Mouse (Mus musculus) heart, postnatal 4 days (tissue): ENCODE results near the gene Pank4. TPM values are rescaled to one million over a fixed set of nuclear protein-coding genes. Genes with fewer than 3 reads are reported as not detected.

Experiments used
- DNase-seq: peaks from one replicate; pipeline ENCODE4 v3.0.0; 2021
- total RNA-seq, 2 experiments: library from RNA; stranded (reverse); gene quantifications; 2 replicates each; pipeline ENCODE4 v1.2.3; 2021

Gene Pank4
- total RNA-seq, 2 experiments from 2014 or later, result 34.9 to 37.5 TPM

GRCm38 (mm10) chr4:154943323-154944039 is 20.4 kb upstream of the Pank4 start:
- no peak for DNase-seq

DNA sequence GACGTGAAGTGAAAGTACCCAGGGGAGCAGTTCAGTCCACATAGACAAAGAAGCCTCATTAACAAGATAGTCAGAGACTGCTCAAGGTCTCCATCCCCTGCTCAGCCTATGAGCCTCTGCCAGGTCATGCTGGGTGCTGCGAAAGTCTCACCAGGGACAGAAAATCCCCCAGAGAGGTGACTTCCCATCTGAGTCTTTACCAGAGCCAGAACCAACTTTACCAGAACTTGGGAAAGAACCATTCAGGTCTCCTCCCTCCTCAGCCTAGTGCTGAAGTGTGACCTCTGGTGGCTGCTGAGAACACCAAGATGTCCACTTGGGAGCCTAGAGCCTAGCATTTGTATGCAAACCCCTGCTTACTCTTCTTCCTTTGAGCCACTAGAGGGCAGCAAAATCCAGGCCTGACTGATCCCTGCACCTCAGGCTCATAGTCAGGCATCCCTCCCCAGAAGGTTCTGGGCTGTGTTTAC is 19.8 kb upstream of the Pank4 start:
- DNase-seq, result peak; percentile 79

DNA sequence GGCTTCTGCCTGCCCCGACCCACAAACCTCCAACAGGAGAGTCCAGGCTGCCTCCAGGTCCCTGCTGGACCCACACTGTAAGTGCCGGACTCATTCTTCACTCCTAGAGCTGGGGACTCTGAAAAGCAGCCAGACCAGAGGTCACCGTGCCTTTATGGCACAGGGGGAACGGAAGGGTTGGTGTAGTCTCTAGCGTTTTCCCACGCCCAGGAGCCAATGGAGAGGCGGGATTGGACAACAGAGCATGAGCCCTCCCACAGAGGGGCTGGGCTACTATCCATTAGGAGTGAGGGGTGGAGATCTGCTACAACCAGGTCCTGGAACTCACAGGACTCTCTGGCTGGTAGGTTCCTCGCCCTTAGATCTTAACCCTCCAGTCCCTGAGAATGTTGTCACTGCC is 17.6 kb upstream of the Pank4 start:
- DNase-seq, result peak; percentile 76

- DNase-seq, result peak; percentile 11
Measured at GRCm38 (mm10) chr4:154948066-154948939, 15.6 kb upstream of the Pank4 start.

GRCm38 (mm10) chr4:154948940-154949588 is 14.9 kb upstream of the Pank4 start:
- DNase-seq, result no peak

- DNase-seq, result no peak
Measured at GRCm38 (mm10) chr4:154949589-154949982, 14.3 kb upstream of the Pank4 start.

DNA sequence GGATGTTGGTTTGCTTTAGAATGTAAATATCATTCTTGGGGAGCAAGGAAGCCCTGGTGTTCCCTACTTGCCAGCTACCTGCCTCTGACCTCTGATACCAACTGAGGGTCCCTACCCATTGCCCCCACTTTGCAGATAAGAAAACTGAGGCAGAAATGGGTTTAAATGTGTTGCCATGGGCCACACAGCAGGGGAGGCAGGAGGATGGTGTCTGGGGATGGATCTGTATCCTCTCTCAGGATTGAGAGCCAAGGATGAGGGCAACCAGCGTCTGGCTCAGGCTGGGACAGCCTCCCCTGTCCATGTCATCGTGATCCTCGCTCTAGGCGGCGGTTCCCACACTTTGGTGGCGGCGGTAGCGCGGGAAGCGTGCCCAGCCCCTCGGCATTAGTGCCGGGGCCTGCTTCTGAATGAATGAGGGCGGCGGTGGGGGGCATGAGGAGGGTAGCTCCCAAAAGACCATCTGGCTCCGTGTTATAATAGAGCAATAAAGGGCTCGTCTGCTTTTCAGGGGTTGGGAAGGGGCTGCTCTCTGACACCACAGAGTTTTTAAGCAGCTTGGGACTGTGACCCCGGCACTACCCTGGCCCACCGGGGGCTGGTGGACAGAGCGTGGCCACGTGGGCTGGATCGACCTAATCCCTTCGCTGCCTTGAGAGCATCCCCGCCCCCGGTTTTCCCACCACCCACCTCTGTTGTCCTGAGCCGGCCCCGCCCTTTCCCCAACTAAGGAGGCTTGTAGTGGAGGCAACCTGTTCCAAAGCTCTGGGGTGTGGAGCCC is 11.3 kb upstream of the Pank4 start:
- no peak for DNase-seq

DNA sequence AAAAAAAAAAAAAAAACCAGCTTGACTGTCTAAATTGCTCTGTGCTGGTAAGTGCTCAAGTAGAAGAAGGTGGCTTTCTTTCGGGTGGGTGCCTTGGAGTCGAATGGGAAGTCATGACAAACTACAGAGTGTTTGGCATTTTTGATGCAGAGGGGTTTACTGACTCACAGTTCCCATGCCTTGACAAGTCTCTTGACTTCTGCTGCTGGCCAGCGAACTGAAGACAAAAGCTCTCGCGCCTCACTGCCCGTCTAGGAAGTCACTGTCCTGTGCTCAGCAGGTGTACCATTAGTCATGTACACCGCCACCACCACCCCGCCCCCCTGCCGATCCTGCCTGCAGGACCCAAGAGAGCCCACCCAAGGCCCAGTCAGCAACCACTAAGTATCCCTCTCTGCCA is 7.3 kb upstream of the Pank4 start:
- DNase-seq, result no peak

DNA sequence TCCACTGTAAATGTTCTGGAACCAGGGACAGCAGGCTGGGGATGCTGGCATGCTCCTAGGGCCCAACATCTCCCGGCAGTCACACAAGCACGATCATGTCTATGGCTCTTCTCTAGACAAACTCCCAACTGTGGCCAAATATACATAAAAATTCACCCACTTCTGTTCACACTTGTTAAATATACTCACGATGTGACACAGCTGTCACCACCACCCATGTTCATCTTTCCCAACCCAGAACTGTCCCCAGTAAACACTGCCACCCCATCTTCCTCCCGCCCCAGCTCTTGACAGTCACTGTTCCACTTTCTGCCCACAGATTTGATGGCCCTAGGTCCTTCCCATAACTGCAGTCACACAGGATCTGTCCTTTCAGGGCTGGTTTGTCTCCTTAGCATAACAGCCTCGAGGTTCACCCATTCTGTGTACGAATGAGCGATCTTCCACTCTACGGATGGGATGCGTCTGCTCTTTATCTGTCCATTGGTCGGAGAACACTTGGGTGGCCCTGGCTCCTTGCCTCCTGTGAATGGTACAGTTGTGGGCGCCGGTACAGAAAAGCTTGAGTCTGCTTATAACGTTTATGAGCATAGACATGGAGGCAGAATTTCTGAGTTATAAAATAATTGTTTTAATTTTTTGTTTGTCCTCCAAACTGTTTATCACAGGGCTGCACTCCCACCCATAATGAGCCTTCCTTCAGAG is 6.5 kb upstream of the Pank4 start:
- DNase-seq, result no peak

- DNase-seq, result peak; percentile 43
Measured at GRCm38 (mm10) chr4:154958171-154958570, 5.8 kb upstream of the Pank4 start.

GRCm38 (mm10) chr4:154958621-154959020 is 5.3 kb upstream of the Pank4 start:
- DNase-seq, result no peak

- no peak for DNase-seq
Measured at GRCm38 (mm10) chr4:154960021-154960689, 3.8 kb upstream of the Pank4 start.

DNA sequence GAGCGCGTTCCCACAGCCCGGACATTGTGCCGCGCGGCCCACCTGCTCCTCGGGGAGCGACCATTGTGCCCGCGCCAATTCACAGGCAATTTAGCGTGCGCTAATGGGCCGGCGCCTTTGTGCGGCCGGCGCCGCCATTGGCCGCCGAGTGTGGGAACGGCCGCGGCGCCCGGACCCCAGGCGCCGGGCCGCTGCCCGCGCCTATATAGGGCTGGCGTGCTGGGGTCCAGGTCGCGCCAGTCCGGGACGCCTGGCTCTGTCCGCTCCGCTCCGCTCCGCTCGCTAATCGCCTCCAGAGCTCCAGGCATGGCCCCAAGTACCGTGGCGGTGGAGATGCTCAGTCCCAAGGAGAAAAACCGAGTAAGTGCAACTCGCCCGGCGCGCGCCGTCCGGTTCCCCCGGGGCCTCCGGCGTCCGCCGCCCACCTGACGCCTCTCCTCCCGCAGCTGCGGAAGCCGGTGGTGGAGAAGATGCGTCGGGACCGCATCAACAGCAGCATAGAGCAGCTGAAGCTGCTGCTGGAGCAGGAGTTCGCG is 3.2 kb upstream of the Pank4 start, which contains the start of gene Hes5:
Hes5 (plus strand) TSS at position 234 of the 536 bp plus-strand sequence.
- DNase-seq, result no peak

DNA sequence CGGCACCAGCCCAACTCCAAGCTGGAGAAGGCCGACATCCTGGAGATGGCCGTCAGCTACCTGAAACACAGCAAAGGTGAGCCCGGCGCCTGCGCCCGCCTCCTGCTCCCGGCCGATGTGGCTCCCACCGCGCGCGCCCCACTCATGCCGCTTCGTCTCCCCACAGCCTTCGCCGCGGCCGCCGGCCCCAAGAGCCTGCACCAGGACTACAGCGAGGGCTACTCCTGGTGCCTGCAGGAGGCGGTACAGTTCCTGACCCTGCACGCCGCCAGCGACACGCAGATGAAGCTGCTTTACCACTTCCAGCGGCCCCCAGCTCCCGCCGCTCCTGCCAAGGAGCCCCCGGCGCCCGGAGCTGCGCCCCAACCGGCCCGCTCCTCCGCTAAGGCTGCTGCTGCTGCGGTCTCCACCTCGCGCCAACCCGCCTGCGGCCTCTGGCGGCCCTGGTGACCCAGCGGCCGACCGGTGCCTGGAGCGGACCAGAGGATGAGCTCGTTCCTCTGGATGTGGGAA is 2.6 kb upstream of the Pank4 start:
- DNase-seq, result peak; percentile 49

DNA sequence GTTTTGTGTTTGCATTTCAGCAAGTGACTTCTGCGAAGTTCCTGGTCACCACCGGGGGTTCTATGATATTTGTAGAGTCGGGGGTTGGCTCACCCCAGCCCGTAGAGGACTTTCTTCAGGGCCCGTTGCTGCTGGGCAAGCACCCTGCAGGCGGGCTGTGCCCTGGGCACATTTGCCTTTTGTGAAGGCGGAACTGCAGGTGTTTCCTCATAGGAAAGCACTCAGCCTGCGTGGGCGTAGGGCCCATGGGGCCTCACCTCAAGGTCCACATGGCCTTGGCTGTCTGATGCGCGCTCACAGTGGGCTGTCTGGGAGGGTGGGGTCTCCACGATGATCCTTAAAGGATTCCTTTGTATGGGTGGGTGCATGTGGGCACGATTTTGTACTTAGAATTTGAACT is 2.0 kb upstream of the Pank4 start:
- no peak for DNase-seq

GRCm38 (mm10) chr4:154962683-154963082 is 1.2 kb upstream of the Pank4 start:
- no peak for DNase-seq

- DNase-seq, result no peak
Measured at GRCm38 (mm10) chr4:154963190-154963836, 610 bp upstream of the Pank4 start.

- no peak for DNase-seq
Measured at GRCm38 (mm10) chr4:154964581-154965235, 785 bp downstream of the Pank4 start.

DNA sequence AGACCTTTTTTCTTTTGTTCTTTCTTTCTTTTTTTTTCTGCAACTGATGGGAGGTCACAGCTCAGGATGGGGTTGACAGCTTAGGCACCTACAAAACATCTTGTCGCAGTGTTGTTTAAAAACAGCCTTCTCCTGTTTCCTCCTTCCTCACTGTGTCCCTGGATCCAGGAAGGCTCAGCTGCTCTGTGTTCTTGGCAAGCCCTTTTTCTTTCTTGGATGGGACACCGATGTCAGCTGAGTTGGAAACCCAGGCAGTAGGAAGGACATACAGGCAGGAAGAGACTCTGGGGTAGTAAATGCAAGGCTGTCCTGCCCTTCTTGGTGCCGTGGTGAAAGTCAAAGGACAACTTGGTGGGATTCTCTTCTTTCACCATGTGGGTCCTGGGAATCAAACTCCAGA is 1.9 kb downstream of the Pank4 start:
- no peak for DNase-seq
